Mouse (Mus musculus) frontal cortex, postnatal 25 days (tissue): ENCODE results near the gene Slc39a11.
"Not testable (repeated sequence)": the region's sequence is repeated elsewhere in the genome, so short reads cannot be mapped to it uniquely, and the experiment has no call there.

Source experiments
- DNase-seq, 2 experiments: peaks; one replicate each; pipeline ENCODE4 v3.0.0; 2022; ENCODE audit warnings: low spot score in 2 of 2

The Slc39a11 gene

DNA sequence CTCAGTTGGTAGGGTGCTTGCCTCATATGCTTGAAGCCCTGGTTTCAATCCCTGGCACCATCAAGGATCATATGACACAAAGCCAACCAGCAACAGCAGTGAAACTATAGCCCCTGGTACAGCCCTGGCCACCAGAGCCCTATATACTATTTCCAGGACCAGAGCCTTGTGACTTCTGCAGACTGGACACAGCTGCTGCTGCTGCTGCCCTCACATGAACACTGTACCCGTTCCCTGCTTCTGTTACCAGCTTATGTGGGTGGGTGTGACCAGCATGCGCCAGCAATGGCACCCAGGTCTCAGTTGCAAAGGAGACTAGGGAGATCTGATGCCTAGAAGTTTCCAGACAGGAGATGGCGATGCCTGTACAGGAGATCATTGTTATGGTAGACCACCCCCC, 52.2 kb downstream of the Slc39a11 start:
- no peak for DNase-seq

DNA sequence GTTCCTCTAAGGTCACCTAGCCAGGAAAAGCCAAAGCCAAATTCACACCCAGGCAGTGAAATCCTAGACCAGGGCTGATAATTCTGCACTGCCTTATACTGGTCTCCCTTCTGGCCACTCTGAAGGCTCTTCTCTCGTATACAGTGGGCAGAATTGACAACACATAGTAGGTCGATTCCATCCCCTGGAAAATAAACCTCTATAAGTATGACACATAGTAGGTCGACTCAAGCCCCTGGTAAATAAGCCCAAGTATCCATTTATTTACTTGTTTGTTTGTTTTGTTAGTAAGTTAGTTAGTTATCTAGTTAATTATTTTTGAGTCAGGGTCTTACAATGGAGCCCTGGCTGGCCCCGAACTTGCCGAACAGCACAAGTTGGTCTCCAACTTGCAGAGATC, 54.7 kb downstream of the Slc39a11 start:
- no peak for DNase-seq

GRCm38 (mm10) chr11:113588936-113589335, 60.9 kb downstream of the Slc39a11 start:
- DNase-seq: no peak

- no peak for DNase-seq
Observed at GRCm38 (mm10) chr11:113586423-113586822, 63.5 kb downstream of the Slc39a11 start.

GRCm38 (mm10) chr11:113583879-113584661, 65.8 kb downstream of the Slc39a11 start:
- no peak for DNase-seq

DNA sequence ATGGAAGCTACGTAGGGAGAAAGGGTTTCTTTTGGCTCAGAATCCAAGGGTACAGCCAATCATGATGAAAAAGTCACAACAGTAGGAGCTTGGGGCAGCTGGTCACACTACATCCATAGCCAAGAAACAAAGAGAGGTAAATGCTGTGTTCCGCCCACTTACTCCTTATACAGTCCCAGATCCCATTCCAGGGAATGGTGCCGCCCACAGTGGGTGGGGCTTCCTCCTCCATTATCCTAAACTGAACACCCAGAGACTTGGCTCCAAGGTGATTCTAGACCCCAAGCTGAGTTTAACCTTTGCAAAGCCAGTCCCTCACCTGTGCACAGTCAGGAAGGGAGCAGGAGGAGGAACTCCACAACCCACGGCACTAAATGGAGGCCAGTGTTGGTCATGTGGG, 72.7 kb downstream of the Slc39a11 start:
- DNase-seq: no peak

DNA sequence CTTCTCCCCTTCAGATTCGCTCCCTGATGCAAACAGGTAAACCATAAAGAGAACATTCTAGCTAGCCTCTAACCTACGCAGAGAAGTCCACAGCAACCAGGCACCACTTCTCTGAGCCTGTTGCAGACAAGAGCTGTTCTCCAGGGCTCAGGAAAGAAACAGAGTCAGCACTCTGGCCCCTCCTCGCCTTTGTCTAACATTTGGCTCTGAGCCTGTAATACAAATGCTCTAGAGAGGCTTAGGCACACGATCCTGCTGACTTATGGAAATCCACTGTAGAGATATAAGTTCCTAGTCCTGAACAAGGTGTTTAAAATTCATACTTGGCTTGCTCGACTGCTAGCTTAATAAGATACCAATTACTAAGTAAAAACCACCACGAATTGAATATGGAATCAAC, 77.2 kb downstream of the Slc39a11 start:
- no peak for DNase-seq

GRCm38 (mm10) chr11:113571616-113572015, 78.3 kb downstream of the Slc39a11 start:
- DNase-seq: no peak

DNA sequence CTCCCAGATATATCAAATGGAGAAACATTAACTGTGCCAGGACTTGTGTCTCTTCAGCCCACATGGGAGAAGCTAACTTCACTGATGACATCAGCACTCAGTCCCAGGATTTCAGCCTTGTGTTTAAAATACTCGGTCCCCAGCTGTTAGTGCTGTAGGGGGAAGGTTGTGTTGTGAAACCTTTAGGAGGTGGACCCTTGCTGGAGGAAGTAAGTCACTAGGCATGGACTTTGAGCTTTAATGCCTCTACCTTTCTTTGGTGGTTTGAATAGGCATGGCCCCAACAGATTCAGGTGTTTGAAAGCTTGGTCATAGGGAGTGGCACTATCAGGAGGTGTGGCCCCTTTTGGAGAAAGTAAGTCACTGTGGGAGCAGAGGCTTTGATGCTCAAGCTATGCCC, 80.9 kb downstream of the Slc39a11 start:
- DNase-seq: no peak

DNA sequence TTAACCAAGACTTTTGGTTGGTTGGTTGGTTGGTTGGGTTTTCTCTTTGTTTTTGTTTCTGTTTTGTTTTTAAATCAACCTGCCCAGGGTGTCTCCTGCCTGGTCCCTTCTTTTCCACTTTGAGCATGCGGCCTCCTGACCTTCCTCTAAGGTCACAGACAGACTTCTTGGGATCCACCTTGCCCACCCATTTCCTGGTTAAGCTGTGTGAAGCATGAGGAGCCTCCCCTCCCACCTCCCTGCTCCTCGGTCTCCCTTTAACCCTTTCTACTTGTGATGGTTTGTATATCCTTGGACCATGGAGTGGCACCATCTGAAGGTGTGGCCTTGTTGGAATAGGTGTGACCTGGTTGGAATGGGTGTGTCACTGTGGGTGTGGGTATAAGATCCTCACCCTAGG, 82.0 kb downstream of the Slc39a11 start:
- not testable (repeated sequence) for DNase-seq

DNA sequence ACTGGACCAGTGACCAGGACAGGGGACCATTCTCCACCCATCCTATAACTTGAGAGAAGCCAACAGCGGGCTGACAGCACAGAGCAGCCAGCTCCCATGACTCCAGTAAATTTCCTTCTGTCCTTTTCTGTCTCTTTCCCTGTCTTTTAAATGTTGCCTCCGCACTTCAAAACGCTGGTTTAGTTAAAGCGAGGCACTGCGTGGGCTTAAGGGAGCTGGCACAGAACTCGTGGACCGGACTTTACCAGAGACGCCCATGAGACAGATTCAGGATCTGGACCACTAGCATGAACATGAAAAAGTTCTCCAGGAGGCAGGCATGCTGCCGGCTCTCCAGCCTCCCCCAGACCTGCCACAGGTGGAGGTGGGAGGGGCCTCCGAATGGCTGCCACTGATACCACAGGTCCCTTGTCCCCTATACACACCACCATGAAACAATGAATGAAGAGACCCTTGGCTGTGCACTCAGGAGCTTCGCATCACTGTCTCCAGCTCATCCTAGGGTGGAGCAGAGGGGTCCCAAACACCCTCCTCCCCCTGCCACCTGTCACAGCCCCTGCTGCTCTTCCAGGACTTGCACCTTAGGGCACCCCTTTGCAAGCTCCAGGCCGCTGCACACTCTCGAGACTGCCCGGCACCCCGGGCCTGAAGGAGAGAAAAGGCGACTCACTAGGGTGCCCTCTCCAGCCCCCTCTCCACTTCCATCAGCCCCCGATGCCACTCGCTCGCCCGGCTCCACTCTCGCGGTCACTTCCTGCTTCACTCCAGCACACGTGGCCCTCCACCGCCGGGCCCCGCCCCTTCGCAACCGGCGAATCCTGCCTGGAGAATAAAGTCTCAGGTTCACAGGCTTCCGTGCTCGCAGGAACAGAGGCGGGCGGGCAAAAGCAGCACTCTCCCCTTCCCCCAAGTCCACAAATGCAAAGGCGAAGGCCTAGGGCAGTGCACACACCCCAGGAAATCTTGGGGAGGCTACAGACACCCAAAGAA, 84.6 kb downstream of the Slc39a11 start:
- DNase-seq: peak; percentile 28 to 55

DNA sequence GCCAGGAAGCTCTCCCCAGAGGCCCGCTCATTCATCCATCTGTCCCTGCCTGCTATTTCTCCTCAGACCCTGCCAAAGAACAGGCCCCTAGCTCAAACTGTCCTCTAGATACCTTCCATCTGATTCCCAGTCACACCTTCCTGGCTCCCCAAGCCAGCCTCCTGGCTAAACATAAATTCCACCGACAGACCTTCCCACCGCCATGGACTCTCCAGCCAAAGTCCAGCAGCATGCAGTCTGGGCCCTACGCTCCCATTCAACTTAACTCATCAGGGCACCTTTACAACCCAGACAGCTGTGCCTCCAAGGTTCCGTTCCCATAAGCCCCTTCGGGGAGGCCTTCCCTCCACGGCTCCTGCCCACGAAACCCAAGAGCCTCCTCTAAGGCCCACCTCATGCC, 87.6 kb downstream of the Slc39a11 start:
- DNase-seq: no peak

GRCm38 (mm10) chr11:113560150-113560549, 89.7 kb downstream of the Slc39a11 start:
- DNase-seq: no peak

DNA sequence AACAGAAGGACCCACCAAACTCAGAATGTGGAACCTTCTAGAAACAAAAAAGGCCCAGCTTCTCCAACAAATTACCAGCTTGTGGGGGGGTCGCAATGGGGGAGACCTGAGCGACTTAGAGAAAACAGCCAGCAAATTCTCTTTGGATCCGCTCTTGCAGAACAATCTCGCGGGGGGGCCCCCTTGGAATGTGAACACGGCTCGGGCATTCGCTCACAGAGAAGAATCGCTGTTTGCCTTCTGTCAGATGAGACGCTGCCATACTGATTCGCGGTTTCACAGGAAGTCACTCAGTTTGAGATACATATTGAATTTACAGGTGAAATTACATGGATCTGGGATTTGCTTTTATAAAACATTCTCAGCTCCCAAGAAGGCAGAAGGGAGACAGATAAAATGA, 91.4 kb downstream of the Slc39a11 start:
- no peak for DNase-seq

DNA sequence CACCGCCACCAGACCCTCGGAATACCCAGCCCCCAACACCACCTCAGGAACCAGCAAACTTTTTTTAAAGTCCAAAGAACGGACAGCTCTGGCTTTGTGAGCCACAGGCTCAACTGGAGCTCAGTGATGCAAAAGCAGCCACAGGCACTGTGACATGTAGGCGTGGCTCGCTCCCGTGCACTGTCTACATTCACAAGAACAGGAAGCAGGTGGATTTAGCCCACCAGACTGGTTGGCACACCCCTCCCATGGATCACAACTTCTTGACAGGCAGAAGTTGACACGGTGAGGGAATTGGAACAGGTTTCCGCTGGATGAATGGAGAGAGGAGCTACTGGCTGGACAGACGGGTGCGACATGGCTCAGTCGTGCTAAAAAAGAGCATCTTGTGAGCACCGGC, 93.7 kb downstream of the Slc39a11 start:
- DNase-seq: no peak

DNA sequence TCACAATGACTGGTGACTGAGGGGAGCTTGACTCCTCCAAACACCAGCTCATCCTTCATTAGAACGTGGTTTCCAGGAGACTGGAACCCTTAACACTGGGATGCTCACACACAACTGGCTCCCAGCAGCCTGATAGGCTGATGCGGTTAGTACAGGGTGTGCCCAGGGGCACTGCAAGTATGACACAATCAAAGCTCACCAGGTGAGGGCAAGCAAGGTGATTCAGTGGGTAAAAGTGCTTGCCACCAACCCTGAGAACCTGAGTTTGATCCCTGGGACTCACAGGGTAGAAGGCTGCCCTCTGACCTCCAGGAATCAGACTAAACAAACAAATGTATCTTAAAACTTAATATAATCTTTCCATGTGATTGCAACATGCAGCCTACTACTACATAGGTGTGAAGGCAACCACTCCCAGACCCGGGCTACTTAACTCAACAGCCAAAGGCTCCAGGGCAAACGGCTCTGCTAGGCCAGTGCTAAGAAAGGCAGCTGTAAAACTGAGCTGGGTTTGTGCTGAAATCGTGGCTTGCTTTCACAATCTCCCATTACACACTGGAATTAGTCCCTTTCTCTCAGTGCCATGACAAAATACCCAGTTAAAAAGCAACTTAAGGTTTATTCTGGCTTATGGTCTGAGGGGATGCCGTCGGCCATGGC, 95.0 kb downstream of the Slc39a11 start:
- no peak for DNase-seq

DNA sequence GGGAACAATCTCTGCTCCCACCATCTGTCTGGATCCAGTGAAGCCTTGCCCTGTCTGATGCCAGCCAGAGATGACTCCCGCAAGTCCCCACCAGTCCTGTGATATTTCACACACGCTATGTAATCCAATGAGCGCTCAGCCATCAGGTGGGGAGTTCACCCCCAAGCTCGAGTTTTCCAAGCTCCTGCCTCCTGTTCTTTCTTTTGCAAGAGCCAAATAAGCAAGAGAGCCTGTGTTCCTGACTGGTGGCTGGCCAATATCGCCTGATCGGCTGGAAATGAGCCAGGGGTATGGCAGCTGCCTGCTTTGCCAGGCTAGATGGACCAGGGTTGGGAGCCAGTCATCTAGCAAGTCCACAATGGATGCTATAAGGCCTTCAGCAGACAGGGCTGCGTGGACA, 95.7 kb downstream of the Slc39a11 start:
- no peak for DNase-seq

- DNase-seq: no peak
Observed at GRCm38 (mm10) chr11:113553605-113554004, 96.3 kb downstream of the Slc39a11 start.

DNA sequence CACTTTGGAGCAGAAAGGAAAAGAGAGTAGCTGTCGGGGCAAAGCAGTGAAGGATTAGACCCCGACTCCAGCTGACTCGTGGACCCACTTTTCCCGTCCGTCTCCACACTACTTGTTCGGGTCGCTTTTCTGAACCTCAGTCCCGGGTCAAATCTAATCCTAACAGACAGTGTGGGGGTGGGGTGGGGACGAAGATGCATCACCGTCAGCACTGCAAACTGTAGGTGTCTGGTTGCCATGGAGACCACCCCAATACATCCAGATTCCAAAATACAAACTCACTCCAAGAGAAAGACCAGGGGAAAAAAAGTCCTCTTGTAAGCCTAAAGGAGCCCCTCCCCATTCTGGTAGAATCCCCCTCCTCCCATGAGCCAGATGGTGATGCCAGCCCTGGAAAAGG, 97.3 kb downstream of the Slc39a11 start:
- DNase-seq: no peak

DNA sequence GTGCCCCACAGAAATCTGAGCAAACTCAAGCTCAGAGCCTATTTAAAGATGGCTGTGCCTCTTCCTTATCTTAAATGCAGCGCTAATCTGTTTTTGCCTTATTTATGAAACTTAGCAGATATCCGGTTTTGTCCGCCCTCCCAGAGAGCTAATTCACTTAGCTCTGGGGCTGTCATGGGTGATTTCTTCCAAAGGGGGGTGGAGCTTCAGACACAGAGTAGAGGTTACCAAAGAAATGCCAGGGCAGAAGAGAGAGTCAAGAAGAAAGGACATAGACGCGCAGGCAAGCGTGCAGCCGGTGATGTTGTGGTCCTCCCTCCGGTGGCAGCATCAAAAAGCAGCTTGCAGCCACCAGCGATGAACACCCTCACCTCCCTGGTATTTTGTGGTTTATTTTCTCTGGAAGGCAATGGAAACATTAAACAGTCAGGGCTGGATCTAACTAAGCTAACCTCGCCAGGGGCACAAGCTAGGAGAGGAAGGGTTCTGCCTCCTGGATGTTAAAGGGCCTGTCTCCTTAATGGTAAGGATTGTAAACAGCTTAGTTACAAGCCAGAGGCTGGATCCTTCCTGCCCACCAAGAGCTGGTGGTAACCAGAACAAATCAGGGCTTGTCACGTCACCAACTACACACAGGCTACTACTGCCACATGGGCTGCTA, 103.5 kb downstream of the Slc39a11 start:
- no peak for DNase-seq

- no peak for DNase-seq
Observed at GRCm38 (mm10) chr11:113544017-113544640, 105.8 kb downstream of the Slc39a11 start.
